Mouse (Mus musculus): ENCODE measurements at regions not wholly inside any gene's neighbourhood (a gene's known extent, or its start where the extent isn't known, plus 50 kb on each side); places are given as distances from the start of the nearest gene placed in this dataset.

DNA sequence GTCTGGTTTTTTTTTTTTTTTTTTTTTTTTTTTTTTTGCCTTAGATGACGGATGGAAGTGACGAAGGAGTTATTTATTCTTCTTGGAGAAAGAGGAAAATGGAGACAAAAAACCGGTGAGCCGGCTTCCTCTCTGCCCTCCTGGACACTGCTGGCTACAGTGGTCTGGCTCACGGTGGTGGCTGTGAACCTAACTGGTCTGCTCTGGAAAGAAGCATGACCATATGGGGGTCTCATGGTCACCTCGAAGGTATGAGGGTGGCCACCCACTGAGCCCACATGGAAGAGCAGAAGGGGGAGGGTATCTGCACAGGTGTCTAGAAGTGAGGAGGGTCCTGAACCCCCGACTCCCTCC lies 116.7 kb upstream of the Sulf2 start:
- TF ChIP-seq CTCF (IDR thresholded peaks at IDR 0.05; ENCODE audit: low read depth) (no peak), EP300 (IDR thresholded peaks at IDR 0.05; ENCODE audit: low read depth) (no peak)
